Mouse (Mus musculus): Measurements from ENCODE around the gene Rad9b.

Gene Rad9b

DNA sequence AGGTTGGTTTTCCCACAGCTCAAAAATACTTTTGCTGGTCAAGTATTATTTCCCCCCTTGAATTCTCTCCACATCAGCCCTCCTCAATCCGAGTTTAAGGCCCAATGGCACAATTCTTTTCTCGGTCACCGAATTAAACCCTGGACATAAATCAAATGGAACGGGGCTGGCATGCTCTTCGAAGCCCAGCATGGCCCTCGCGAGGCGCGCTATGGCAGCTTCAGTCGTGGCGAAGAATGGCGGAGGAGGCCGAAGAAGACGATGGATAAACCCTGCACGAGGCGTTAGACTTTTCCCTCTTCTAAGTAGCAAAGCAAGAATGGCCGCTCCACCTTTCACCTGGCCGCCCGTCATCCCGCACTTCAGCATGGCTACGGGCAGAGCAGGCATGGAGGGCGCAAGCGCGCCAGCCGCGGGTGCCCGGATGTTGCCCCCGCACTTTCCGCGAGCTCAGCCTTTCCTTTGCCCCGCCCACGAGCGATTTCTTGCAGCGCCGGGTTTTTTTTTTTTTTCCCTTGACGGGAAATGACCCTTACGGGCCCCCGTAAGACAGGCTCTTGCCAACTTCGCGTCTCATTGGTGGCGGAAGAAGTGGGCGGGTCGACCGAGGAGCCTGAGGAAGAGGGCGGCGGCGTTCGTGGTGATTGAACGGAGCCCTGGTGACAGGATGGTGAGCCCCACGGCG is at the start of gene Rad9b, which contains the start of gene Vps29:
Gene Rad9b, minus strand, starts transcription at position 427 of the 685 bp plus-strand sequence.
Gene Vps29, plus strand, starts transcription at position 563 of the 685 bp plus-strand sequence.
- WGBS: under 1% methylated on average over 51 of the region's 51 CpGs

DNA sequence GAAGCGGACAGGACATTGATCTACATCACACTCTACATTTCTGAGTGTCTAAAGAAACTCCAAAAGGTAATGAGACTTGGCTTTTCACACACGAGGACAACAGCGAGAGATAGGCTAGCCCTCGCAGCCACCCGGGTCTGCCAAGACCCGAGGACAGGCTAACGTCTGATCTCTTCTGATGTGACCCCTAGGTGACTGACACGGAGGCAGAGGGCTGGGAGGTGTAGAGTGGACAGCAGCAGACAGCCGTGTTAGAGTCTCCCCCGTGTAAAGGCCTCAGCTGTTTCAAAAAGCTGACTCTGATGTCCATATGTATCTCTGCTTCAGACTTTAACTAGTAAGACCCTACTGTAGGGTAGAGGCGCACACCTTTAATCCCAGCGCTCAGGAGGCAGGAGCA is 49.3 kb upstream of the Rad9b start:
- WGBS: 92% methylated on average over 12 of the region's 12 CpGs

DNA sequence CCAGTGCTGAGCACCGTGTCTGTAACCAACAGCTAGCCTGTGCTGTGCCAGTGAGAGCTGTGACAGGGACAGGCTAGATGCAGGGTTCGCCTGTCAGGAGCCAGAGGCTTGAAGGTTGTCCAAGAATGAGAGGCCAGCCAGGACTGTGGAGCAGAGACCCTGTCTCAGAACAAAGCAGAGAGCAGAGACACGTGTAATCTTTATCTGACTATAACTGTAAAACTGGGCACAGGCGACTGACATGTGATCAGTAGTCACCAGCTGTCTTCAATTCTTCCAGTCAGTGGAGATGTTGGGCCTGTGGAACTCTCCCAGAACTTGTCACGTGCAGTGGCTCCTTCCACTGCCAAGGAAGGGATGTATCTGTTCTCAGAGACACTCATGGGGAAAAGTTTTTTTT is 48.7 kb upstream of the Rad9b start:
- 41% methylated on average over 5 of the region's 5 CpGs for whole genome bisulfite sequencing

DNA sequence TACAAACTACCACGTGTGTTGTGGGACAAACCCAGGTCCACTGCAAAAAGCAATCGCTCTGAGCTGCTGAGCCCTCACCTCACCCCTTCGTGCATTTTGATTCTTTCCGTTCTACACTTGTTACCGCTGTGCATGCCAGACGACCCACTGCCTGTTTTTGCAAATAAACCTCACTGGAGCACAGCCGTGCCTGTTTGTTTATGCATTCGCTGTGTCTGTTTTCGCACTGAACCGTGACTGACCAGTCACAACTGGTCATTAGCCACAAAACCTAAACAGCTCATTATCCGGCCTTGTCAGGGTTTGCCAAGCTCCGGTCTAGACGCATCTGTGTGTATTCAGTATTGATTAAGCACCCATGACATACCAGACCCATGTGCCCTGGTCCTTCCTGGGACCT is 48.1 kb upstream of the Rad9b start:
- 51% methylated on average over 13 of the region's 13 CpGs for WGBS

DNA sequence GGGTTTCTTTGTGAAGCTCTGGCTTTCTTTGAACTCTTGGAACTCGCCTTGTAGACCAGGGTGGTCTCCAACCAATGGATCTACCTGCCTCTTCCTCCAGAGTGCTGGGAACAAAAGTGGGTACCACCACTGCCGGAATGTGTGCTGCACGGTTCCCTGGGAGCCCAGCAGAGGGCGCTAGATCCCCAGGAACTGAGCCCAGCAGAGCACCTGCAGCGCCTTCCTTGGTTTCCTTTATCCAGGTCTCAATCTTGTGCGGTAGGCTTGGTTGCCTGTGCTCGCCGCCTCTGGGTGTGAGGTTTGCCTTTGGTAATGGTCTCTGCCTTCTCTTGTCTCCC is 47.2 kb upstream of the Rad9b start:
- 21% methylated on average over 8 of the region's 8 CpGs for WGBS

DNA sequence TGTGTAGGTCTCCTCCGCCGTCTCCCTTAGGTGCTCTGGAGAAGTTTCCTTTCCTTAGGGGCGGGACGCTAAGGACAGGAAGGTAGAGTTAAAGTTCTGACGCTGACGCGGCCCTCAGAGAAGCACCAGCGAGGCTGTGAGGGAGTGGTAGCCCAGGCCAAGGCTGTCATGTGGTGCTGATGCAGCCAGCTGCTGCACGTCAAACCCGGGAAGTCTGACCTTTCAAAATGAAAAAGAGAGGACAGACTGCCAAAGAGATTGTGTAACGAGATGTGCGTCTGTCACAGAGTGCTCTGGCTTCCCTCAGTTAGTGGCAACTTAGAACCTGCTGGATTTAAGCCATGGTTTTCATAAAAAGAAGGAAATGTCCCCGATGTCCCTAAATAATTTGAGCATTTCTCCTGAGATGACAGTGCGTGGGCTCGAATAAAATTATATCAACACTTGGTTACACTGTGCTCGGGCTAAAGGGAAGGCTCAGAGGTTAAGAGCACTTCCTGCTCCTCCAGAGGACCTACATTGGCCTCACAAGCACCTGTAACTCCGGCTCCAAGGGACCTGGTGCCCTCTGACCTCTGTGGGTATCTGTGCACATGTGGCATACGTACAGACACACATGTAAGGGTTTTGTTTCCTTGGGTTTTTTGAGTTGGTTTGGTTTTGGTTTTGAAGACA is 46.7 kb upstream of the Rad9b start:
- 35% methylated on average over 18 of the region's 18 CpGs for WGBS

DNA sequence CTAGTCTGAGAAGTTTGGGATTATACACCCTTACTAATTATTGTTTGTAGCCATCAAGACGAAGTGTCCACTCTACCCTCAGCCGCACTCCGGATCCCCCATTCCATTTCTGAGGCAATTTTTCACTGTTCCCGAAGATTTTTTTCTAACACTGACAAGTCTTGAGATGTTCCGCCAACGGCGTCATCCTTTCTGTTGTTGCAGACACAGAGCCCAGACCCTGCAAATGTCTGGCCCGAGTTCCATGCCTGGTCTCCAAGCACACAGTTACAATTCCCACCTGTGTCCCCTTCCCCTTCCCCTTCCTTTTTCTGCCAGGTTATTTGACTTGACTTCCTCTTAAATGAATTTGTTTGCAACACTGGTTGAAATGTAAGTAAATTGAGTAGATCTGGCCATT is 45.8 kb upstream of the Rad9b start:
- 72% methylated on average over 8 of the region's 8 CpGs for whole genome bisulfite sequencing

DNA sequence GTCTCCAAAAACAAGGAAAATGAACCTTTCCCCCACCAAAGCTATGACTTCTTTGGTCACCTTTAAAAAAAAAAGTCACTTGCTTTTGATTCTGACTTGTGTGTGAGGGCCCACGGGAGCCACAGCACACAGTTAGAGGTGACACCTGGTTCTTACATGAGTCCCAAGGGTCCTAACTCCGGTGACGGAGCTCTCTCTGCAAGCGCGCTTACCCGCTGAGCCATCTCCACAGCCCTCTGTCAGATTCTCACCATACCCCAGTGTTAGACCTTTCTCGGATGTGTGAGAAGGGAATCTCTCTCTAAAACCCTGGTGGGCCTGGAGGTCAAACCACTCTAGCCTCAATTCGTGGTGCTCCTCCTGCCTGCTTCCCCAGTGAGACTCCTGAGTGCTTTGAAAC is 43.5 kb upstream of the Rad9b start:
- 86% methylated on average over 8 of the region's 8 CpGs for WGBS

DNA sequence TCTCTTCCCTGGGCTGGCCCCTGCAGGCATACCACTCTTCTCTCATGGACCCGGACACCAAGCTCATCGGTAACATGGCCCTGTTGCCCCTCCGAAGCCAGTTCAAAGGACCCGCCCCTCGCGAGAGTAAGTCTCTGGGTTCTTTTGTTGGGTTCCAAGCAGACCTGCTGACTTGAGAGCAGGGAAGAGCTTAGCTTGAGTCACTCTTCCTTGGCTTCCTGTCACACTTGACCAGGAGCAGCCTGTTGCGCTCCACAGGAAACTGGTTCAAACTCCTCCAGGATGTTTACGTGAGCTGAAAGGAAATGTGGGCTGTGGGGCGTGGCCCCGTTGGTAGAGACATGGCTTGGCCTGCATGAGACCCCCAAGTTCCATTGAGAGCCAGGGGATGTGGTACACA is 42.8 kb upstream of the Rad9b start:
- WGBS: 73% methylated on average over 10 of the region's 10 CpGs

DNA sequence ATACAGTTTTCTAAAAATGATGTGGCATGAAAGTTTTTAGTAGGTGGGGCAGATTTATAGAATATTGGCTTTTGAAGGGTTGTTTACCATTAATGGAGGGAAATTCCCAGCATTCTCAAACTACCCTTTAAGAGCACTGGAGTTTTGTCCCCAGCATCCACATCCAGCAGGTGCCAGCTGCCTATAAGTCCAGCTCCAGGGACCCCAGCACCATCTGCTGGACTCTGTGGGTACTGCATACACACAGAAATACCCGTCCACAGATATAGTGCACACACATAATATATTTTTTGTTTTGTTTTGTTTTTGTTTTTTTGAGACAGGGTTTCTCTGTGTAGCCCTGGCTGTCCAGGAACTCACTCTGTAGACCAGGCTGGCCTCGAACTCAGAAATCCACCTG is 39.9 kb upstream of the Rad9b start:
- WGBS: 36% methylated on average over 2 of the region's 2 CpGs

DNA sequence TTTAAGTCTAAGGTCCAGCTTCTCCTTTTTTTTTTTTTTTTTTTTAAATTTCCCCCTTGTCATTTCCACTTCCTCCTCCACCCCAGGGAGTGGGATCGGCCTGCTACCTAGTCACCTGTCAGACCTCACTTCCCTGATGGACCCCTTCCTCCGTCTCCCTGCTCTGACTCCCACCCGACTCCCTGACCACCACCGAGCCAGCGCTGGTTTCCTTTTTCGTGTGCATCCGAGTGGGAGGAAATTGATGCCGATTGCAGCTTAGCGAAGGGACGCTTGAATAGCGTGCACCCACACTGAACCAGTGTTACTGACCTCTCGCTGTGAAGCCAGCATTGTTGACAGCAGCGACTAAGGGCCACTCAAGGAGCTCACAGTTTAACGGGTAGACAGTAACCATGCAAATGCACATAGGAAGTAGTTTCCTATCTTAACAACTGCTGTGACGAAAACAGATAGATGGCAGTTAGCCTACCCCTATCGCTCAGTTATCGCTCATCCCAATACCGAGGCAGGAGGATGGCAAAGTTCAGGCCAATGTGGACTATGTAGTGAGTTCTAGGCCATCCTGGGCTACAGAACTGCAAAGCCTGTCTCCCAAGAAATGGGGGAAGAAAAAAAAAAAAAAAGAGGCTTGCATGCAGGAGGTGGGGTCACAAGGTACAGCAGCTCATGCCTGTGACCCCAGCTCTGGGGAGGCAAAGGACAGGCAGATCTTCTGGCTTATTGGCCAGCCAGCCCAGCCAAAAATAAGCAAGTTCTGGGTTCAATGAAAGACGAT is 38.4 kb upstream of the Rad9b start:
- 4% methylated on average over 19 of the region's 19 CpGs for WGBS

DNA sequence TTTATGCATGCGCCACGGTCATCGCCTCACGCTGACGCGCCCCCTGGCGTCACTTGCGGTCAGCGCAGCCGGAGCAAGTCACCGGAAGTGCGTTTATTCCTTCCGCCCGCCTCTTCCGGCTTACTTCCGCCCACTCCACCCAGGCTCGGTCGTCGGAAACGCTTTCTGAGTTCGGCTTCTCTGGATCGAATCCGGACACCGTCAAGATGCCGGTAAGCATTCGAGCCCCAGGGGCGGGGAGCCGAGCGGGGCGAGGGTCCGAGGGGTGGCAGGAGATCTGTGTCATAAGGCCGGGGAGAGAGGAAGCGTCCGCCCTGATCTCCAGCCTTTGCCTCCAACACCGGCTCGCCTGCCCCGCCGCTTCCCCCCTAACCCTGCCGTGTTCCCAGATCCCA is 37.8 kb upstream of the Rad9b start, which contains the start of gene Arpc3:
Gene Arpc3, plus strand, starts transcription at position 93 of the 395 bp plus-strand sequence.
- under 1% methylated on average over 39 of the region's 39 CpGs for WGBS

DNA sequence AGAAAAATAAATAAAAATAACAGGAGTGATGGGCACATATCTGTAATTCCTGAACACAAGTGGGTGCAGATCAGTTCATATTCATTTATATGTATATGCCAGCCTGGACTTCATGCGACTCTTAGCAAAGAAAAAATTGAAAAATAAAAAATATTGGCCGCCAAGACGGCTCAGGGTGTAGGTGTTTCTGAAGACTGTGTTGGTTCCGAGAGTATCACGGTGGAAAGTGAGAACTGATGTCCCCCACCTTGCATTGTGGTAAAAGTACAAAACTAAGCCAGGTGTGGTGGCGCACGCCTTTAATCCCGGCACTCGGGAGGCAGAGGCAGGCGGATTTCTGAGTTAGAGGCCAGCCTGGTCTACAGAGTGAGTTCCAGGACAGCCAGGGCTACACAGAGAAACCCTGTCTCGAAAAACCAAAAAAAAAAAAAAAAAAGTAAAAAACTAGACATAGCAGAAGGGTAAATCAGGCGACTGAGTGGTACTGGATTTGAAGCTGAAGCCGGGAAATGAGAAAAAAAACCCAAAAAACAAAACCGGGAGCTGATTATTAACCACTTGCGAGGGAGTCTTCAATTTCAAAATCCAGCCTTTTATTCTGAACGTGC is 37.2 kb upstream of the Rad9b start:
- 44% methylated on average over 16 of the region's 16 CpGs for WGBS

DNA sequence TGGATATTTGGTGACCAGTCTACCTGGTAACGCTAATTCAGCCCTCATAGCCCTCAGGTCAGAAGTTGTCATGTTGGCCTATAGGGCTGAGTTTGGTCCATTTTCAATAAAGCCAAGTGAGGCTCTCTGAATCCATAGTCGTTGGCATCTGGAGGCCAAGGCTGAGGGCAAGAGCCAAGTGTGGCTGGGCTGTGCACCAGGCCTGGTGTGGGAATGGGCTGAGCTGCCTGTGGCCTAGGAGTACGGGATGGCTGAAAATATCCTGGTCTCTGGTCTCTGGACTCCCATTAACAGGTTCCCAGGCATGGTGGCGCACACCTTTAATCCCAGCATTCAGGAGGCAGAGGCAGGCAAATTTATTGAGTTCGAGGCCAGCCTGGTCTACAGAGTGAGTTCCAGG is 36.0 kb upstream of the Rad9b start:
- WGBS: 94% methylated on average over 5 of the region's 5 CpGs

DNA sequence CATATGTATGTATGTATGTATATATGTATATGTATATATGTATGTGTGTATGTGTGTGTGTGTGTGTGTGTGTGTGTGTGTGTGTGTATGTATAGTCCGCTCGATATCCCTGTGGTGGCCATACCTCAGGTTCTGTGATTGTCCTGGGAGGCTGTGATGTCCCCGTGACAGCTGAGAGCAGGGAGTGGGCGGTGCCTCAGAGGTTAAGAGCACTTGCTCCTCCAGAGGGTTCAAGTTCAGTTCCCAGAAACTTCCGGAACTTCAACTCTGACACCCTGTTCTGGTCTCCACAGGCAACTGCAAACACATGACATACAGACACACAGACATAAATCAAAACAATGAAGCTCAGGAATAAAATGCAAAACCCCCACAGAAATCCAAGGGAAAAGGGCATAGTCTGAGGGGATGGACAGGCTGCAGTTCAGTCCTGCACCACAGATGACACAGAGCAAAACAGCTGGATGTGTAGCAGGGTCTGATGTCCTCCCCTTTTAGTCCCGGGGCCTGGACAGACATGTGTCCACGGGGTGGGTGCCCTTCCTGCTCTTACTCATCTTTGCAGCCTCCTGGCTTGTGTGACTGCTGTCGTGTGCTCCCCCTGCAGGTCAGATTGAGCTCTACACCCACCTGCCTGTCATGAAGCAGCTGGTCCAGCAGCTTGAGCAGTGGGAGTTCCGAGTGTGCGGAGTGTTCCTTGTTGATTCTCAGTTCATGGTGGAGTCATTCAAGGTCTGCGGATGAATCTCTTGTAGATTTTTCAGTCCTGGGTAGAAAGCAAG is 25.5 kb upstream of the Rad9b start:
- WGBS: 47% methylated on average over 11 of the region's 11 CpGs

DNA sequence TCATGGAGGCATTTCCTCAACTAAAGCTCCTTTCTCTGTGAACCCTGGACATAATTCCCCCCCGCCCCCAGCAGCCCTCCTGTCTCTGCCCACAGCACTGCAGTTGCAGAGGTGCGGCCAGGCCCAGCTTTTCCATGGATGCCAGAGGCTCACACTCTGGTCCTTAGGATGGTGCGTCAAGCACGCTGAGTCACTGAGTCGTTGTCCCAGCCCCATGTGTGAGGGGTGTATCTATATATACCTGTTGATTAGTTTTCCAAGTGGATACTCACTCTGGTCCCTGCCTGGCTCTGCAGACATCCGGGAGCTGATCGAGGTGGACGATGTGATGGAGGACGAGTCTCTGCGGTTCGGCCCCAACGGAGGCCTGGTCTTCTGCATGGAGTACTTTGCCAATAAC is 24.1 kb upstream of the Rad9b start:
- WGBS: 96% methylated on average over 12 of the region's 12 CpGs

DNA sequence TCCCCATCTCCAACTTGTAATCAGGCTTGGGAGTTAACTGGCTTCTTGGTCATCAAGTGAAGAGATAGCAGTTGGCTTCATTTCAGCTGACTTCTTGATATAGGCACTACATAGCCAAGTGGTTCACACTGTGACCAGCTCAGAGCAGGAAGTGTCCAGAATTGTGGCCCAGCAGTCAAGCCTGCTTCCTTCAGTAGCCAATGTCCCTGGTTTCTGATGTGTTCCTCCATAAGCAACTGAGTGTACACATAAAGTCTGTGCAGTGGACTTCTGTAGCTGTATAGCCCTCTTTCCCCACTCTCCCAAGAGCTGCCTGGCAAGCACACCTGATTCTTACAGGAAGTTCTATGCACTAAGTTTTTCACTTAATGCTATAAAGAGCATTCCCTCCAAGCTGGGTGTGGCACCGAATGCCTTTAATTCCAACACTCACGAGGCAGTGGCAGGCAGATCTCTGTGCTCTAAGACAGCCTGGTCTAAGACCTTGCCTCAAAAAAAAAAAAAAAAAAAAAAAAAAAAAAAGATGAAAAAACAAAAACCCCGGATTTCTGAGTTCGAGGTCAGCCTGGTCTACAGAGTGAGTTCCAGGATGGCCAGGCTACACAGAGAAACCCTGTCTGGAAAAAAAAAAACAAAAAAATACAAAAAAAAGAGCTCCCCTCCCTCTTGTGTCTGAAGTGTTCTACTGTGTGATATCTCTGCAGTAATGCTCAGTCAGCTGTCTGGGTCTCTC is 23.2 kb upstream of the Rad9b start:
- 87% methylated on average over 4 of the region's 4 CpGs for WGBS

DNA sequence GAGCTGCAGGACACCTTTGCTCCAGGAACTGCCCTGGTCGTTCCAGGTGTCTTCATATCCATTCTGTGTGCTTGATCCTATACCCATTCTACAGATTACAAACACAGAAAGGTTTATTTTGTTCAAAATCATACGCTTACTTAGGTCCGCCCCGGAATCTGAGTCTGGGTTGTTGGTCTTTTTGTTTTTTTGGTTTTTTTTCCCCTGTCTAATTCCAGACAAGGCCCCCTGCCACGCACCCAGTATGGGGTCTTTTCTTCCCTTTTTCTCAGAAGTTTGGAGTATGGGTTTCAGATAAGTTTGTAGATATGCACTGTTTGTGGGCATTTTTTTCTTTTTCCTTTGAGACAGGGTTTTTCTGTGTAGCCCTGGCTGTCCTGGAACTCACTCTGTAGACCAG is 18.8 kb upstream of the Rad9b start:
- 6% methylated on average over 5 of the region's 5 CpGs for WGBS

DNA sequence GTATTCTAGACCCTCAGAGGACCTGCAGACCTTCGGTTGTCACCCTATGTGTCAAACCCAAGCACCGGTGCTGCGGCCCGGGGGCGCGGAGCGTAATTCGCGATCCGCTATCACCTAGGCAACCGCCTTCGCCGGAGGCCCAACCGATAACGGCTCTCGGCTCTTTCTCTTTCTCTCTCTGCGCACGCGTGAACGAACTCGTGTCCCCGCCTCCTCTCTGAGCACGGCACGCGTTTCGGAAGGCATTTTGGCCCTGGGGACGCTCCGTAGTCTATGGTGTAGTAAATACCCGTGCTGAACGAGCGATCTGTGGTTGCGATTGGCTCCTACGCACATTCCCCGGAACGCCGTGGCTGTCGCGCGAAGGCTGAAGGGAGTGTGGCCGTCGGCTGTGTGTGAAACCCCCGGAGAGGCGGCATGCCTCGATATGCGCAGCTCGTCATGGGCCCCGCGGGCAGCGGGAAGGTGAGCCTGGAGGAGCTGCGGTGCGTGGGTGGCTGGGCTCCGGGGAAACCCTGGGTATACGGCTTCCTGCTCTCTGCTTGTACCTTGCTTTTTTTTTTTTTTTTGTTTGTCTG is 18.2 kb upstream of the Rad9b start, which contains the start of gene Fam216a:
Gene Fam216a, minus strand, starts transcription at position 173 of the 578 bp plus-strand sequence.
- under 1% methylated on average over 53 of the region's 53 CpGs for WGBS

DNA sequence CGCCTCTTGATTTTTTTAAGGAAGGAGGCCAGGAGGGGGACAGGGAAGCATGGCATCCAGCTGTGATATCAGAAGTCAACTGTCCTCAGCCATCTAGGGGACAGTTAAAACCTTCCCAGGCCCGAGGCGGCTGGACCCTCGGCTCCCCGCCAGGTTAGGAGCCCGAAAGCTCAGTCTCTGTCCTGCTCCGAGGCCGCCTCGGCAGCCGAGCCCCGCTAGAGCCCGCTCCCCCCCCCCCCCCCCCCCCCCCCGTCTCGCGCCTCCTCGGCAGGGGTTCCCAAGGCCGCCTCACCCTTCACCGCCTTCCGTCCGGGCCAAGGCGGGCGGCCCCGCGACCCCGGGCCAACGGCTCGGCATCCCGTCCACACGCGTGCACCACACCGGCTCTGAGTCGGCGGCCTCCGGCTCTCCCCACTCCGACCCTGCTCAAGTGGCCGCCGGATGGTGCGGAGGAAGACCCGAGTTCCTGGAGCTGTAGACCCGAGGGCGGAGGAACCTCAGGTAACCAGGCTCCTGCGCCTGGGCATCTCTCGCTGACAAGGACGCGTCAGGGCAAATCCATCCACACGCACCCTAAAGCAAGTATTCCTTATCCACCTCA is 17.7 kb upstream of the Rad9b start, which contains the start of gene Gpn3:
Gene Gpn3, plus strand, starts transcription at position 286 of the 601 bp plus-strand sequence.
- 1% methylated on average over 36 of the region's 46 CpGs for WGBS
